Mouse (Mus musculus): Measurements from ENCODE around the gene Trappc4. TPM values are rescaled to one million over a fixed set of nuclear protein-coding genes. Genes with fewer than 3 reads are reported as not detected.
"Not testable (repeated sequence)": the region's sequence is repeated elsewhere in the genome, so short reads cannot be mapped to it uniquely, and the experiment has no call there.

Gene Trappc4
- total RNA-seq, 2 experiments from 2014 or later, result 32.1 to 35.8 TPM

DNA sequence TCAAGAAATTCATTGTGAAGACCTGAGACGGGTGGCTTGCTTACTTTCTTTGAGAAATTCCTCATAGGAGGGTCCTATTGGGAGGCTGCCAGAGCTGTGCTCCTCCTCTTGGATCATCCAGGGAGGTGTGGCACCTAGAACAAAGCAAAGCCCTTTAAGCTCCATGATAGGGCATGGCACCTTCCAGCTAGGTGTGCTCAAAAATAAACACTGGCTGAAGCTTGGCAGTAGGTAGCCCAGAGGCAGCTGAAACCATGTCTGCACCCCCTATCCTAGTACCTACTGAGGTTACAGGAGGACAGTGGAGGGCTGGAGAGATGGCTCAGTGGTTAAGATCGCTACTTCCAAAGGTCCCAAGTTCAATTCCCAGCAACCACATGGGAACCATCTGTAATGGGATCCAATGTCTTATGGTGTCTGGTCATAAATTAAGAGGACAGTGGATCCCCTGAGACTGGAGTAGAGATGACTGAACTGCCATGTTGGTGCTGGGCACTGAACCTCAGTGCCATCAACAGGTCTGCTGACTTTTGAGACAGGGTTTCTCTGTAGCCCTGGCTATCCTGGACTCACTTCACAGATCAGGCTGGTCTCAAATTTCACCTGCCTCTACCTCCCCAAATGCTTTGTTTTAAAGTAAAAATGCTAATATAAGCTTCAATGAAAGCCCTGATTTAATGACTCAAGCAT is 3.4 kb upstream of the Trappc4 start:
- intact Hi-C loops (cut with DNase I), result no loop called here
- no peak for DNase-seq

DNA sequence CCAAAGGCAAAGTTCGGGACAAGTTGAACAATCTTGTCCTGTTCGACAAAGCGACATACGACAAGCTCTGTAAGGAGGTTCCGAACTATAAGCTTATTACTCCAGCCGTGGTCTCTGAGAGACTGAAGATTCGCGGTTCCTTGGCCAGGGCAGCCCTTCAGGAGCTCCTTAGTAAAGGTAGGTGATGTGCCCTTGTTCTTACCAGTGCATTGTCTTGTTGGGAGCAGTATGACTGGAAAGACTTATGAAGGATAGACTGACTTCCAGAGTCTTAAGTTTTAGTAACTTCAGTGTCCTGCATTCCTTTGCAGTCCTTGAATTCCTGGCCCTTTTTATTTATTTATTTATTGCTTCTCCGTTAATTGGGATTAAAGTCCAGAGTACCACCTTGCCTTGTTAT is 1.3 kb upstream of the Trappc4 start:
- DNase-seq; intact Hi-C loops (cut with DNase I): not testable (repeated sequence)

DNA sequence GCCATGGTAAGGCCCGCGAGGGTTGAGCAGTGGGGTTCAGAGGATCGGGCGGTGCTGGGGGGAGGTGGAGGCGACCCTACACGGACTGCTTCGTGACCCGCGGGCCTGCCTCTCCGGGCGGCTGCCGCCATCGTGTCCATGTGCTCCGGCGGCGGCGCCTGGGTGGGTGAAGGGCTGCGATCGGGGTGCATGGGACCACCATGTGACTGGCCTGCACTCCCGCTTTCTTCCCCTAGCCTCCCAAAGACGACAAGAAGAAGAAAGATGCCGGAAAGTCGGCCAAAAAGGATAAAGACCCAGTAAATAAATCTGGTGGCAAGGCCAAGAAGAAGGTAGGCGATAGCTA is 325 bp upstream of the Trappc4 start:
- DNase-seq, result no peak
- intact Hi-C loops (cut with DNase I), result no loop called here

DNA sequence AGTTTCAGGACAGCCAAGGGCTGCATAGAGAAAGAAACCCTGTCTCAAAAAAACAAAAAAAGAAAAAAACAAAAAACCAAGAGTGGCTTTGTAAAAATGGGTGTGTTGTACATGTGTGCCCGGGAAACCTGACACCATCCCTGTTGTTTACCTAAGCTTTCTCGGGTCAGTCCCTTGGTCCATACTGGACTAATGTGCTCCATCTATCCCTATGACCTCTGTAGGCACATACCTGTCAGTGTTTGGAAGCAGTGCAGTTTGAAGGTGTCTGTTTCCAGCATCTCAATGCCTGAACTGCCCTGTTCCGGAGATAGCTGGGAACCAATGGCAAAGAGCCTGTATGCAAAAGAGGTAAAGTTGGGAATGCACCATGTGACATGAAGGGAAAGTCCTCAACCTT is 2.4 kb downstream of the Trappc4 start:
- intact Hi-C loops (cut with DNase I), result no loop called here
- no peak for DNase-seq

DNA sequence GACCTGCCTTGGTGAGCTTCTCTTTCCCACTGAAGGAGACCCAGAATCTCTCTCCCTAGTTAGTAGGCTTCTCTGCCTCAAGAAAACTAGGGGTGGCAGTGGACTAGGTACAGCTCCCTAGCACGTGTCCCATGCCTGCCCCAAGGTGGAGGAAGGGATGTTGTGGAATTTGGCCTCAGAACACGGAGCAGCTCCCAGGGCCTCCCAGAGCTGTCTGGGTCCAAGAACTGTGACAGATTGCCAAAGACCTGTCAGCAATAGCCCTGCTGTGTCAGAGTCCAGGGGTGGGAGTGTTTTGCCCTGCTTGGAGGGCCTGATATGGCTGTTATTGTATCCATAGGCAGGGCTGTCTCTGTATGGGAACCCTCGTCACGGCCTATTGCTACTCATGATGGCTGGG is 6.3 kb downstream of the Trappc4 start:
- DNase-seq, result peak; percentile 43 to 64
- intact Hi-C loops (cut with DNase I), result no loop called here

DNA sequence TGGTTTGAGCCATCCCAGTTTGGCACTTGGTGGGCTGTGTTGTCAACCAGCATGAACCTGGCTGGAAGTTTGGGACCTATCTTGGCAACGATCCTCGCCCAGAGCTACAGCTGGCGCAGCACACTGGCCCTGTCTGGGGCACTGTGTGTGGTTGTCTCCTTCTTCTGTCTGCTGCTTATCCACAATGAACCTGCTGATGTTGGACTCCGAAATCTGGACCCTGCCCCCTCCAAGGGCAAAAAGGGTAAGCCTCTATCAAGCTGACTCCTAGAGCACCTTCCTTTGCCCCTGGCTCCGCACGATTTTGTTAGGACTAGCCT is 7.6 kb downstream of the Trappc4 start:
- DNase-seq, result peak; percentile 35 to 49
- intact Hi-C loops (cut with DNase I), result no loop called here

DNA sequence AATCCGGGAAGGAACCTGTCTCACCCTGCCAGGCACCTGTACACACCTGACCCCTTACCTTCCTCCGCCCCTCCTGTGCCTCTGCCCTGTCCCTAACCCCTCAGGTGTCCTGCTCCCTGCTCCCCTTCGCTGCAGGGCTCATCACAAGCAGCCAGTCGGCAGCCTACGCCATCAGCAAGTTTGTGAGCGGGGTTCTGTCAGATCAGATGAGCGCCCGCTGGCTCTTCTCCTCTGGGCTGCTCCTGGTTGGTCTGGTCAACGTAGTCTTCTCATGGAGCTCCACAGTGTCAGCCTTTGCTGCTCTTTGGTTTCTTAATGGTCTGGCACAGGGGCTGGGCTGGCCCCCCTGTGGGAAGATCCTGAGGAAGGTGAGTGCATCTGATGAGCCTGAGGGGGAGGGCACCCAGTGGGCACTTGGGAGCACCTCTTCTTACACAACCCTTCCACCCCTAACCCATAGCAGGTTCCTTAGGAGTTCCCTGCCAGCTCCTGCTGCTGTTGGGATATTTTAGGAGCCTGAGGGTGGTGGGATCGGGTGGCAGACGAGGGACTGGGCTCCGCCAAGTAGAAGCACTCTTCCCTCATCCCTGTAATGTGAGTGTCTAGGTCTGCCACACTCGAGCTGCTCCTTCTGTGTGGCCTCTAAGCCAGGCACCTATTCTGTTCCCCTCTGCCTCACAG is 8.1 kb downstream of the Trappc4 start:
- no peak for DNase-seq

DNA sequence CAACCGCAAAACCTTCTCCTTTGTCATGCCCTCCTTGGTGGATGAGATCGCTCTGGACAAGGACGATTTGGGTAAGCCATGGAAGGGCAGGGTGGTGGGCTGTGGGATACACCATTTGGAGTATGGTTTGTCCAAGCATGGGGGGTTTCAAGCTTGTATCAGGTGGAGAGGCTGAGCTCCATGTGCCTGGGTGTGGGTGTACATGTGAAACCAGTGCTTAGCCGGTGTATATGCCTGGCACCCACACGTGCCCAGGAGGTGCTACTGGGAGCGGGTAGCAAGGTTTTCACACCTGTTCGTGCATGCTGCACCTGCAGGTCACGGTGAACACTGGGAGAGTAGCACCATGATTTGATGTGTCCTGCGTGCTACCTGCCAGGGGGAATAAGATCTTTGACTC is 8.8 kb downstream of the Trappc4 start:
- intact Hi-C loops (cut with DNase I), result no loop called here

More for the DNA sequence above, 8.1 kb downstream of the Trappc4 start:
- intact Hi-C loops (cut with DNase I), result no loop called here

DNA sequence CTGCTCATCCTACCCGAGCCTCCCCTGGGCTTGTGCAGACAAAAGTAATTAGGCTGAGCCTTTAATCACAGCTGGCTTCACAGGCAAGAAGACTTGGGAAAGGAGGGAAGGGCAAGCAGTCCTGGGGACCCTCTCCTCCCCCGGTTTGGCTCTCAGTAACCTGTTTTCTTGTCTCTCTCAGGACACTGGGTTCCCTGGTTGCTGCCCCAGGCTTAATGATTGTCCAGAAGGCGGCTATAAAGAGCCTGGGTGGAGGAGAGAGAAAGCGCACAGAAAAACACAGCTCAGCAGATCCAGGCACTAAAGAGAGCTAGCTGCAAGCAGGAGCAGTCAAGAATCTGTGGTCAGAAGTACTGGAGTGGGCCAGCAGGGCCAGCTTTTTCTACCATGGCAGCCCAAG is 9.3 kb downstream of the Trappc4 start:
- no peak for DNase-seq
- intact Hi-C loops (cut with DNase I), result no loop called here

More for the DNA sequence above, 8.8 kb downstream of the Trappc4 start:
- no peak for DNase-seq

DNA sequence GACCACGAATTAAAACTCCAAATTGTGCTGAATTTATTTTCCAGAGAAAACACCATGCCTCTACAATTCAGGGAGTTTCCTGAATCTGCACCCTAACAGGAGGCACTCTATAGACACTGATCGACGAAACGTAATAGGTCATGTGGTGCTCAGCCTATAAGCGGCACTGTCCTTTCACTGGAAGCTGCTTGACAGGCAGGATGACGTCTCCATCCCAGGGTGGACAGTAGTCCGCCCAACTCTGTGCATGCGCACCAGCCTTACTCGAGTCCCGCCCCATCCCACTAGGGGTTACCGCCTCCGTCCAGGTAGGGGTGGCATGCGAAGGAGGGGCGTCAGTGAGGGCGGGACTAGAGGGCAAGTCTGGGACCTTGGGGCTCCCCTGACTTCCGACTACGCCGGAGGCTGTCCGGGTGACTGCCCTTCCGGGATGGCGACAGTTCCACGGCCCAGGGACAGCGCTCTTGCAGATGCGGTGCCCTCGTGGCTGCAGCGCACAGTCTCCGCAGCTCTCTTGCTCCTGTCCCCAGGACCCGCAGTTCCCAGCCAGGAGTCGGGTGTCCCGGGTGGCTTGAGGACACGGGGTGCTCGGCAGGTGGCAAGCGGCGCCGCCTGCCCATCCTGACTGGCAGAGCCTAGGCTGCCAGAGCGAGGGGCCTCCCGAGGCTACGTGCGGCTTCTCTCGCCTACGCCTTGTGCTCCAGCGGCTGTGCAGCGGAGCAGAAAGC is 10.6 kb downstream of the Trappc4 start, which contains the start of gene Slc37a4:
Gene Slc37a4, plus strand, starts transcription at position 169 of the 728 bp plus-strand sequence.
- intact Hi-C loops (cut with DNase I), result no loop called here
- peak; percentile 90 to 91 for DNase-seq

DNA sequence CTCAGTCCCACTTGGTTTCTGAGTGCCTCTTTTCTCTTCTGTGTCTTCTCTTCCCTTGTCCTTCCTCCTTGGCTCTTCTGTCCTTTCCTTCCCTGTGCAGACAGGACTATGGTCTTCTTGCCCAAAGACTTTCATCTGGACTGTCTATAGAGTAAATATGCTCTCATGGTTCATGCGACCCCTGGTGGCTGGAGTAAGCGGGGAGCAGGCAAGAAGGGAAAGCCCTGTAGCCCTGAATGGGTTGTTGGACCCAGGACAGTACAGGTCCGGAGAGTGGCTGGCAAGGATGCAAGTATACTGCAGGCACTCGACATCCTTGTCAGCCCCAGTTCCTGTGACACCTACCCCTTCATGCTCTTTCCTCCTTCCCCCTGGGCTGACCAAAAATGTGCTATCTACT is 15.9 kb downstream of the Trappc4 start:
- peak; percentile 76 to 83 for DNase-seq
- intact Hi-C loops (cut with DNase I), result loop anchor here (2.0 to 5.0 kb wide), 2 partner anchors 153 to 264 kb away; no protein-coding TSS in a partner anchor

DNA sequence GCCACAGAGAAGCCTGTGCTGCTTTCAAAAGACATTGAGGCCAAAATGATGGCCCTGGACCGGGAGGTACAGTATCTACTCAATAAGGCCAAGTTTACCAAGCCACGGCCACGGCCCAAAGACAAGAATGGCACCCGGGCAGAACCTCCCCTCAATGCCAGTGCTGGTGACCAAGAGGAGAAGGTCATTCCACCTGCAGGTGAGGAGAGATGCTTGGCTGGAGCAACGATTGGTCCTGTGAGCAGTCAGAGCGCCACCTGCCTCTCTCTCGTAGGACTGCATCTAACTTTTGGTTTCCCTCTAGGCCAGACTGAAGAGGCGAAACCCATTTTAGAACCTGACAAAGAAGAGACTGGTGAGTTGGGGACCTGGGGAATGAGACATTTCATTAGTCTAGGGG is 18.1 kb downstream of the Trappc4 start:
- DNase-seq, result peak; percentile 41 to 57
- intact Hi-C loops (cut with DNase I), result loop anchor here (10.0 kb wide), 1 partner anchor 404 kb away; no protein-coding TSS in a partner anchor

DNA sequence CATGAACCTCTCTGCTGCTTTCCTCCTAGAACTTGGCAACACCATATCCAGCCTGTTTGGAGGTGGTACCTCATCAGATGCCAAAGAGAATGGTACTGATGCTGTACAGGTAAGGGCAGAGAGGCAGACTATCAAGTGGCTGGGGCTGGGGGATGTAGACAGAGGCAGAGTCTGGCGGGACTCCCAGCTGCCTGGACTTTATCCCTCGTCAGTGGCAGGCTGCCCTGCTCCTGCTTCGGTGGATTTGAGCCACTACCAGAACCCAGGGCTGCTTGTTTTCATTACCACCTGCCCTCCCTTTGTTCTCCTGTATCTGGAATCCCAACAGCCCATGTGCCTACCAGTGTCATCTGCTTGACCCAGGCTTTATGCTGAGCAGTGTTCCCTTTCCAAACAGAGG is 20.2 kb downstream of the Trappc4 start:
- intact Hi-C loops (cut with DNase I), result loop anchor here (10.0 kb wide), 1 partner anchor 402 kb away; no protein-coding TSS in a partner anchor
- DNase-seq, result no peak

DNA sequence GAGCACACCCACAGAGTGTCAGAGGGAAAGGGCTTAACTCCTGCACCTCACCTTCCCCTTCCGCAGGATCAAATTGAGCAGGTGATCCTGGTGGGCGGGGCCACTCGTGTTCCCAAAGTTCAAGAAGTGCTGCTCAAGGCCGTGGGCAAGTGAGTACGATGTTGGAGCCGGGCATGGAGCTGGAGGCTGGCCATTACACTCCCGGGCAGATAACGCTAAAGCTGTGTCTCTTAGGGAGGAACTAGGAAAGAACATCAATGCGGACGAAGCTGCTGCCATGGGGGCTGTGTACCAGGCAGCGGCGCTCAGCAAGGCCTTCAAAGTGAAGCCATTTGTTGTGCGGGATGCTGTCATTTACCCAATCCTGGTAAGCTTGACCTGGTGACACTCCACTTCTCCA is 22.8 kb downstream of the Trappc4 start:
- intact Hi-C loops (cut with DNase I), result loop anchor here (10.0 kb wide), 1 partner anchor 400 kb away; no protein-coding TSS in a partner anchor
- DNase-seq, result no peak

DNA sequence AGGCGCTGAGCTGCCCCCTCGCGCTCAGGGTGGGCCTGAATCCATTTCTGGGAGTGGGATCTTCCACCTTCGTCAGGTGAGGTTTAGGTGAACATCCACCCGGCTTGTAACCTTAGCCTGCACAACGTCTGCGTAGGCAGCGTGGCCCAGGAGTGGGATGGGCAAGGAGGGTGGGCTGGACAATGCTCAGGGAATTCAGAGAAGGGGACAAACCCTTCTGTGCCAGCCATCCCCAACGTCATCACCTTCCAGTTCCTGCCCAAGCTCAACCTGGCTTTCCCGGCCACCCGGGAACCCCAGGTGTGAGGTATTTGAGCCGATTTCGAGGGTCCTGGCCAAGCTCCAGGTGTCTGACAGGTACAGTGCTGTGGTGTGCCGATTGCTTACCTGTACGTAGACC is 27.5 kb downstream of the Trappc4 start:
- intact Hi-C loops (cut with DNase I), result loop anchor here (10.0 kb wide), 1 partner anchor 395 kb away; no protein-coding TSS in a partner anchor
- no peak for DNase-seq

DNA sequence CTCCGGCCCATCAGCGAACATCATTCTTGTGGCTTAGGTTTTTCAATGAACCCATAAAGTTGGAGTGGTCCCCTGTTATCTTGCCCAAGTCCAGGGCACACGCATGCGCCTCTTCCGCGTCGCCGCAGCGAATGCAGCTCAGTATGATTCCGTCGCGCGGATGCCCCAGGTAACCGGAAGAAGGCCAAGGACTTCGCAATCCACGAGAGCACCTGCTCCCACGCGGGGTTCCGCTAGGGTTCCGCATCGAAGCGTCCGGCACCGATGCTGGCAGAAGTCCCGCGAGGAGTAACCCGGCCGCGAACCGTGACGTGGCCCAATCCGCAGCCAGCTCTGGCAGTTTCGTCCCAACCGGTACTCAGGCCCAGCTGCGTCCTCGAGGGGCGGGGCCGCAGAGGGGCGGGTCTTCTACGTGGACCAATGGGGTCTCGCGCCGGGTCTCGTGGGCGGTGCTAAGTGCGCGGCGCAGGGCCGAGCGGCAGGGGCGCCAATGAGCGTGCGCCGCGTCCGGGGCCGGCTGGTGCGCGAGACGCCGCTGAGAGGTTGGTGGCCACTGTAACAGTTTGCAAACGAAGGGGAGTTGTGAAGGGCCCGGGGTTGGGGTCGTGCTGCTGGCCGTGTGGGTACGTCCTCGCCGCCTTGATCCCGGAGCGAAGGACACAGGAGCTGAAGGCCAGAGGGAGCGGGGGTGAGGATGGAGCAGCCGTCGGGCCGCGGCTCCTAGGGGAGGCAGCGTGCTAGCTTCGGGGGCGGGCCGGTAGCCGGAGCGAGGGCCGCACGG is 28.2 kb downstream of the Trappc4 start, which contains the start of gene Hyou1:
Gene Hyou1, plus strand, starts transcription at position 437 of the 781 bp plus-strand sequence.
- intact Hi-C loops (cut with DNase I), result no loop called here
- peak; percentile 99 to 100 for DNase-seq

DNA sequence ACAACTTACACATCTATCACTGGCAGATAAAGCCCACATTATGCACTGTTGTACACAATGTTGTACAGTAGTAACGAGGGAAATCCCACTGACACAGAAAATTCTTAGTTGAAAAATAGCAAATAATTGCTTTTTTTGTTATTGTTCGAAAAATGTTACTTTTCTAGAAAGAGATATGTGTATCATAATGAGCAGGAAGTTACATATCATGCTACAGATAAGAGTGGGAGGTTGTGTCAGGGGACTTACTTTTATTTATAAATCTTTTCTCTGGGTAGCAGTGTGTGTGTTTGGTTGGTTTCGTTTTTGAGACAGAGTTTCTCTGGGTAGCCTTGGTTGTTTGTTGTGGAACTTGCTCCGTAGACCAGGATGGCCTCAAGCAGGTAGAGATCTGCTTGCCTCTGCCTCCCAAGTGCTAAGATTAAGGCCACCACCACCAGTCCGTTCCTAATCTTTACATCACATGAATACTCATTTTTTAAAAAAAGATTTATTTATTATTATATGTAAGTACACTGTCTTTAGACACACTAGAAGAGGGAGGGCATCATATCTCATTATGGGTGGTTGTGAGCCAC is 29.2 kb downstream of the Trappc4 start:
- no peak for DNase-seq
- intact Hi-C loops (cut with DNase I), result no loop called here

DNA sequence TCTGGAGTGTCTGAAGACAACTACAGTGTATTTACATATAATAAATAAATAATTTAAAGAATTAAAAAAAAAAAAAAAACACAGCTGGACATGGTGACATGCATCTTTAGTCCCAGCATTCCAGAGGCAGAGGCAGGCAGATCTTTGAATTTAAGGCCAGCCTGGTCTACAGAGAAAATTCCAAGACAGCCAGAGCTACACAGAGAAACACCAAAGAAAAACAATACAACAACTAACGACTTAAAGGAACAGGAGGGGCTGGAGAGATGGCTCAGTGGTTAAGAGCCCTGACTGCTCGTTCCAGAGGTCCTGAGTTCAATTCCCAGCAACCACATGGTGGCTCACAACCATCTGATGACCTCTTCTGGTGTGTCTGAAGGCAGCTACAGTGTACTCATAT is 30.1 kb downstream of the Trappc4 start:
- intact Hi-C loops (cut with DNase I); DNase-seq: not testable (repeated sequence)

DNA sequence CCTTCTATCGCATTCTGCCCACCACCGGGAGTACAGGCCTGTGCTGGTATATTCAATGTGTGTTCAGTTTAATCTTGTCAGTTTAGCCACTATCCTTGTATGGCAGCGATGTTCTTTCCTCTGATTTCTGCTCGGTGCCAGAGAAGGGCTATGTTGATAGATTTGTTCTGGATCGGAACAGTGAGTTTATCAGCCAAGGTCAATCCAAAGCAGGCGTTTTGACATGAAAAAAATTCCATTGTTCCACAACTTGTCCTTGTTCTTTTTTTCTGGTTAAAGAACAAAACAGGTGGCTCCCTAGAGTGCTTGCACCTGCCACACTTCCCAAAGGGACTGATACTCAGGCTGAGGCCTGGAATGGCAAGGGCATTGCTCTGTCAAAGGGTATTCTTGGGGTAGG is 31.3 kb downstream of the Trappc4 start:
- no peak for DNase-seq
- intact Hi-C loops (cut with DNase I), result no loop called here

DNA sequence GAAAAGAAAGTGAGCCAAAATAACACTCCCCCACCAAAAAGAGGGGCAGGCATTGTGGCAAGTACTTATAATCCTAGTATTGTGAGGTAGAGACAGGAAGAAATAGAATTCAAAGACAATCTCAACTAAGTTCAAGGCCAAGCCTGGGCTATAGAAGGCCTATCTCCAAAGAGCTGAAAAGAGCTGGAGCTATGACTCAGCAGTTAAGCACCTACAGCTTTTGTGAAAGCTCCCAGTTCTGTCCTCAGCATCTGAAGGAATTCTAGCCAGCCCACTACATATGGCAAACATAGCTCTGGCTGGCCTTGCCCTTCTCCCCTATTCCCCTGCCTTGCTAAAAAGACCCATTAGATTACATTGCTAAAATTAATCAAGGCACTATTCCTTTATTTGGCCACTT is 34.0 kb downstream of the Trappc4 start:
- DNase-seq, result no peak
- intact Hi-C loops (cut with DNase I), result no loop called here
